Mouse (Mus musculus): Measurements from ENCODE around the gene Cdiptos.

Gene Cdiptos

GRCm38 (mm10) chr7:127014320-127014719 lies 38.4 kb upstream of the Cdiptos start, which contains the start of gene Mvp:
Gene Mvp, minus strand, starts transcription at chr7:127014621.
- DNase-seq (ENCODE audit: low spot score in 2 of 2), result no peak

GRCm38 (mm10) chr7:127013385-127013784 lies 37.5 kb upstream of the Cdiptos start:
- no peak for DNase-seq (ENCODE audit: low spot score in 2 of 2)

GRCm38 (mm10) chr7:127012845-127013244 lies 36.9 kb upstream of the Cdiptos start:
- DNase-seq (ENCODE audit: low spot score in 2 of 2), result no peak

- DNase-seq (ENCODE audit: low spot score in 2 of 2), result no peak
Observed at GRCm38 (mm10) chr7:127012374-127012773, 36.5 kb upstream of the Cdiptos start.

- DNase-seq (ENCODE audit: low spot score in 2 of 2), result no peak
Observed at GRCm38 (mm10) chr7:127011717-127012116, 35.8 kb upstream of the Cdiptos start.

- DNase-seq (ENCODE audit: low spot score in 2 of 2), result no peak
Observed at GRCm38 (mm10) chr7:127011051-127011450, 35.2 kb upstream of the Cdiptos start.

- no peak for DNase-seq (ENCODE audit: low spot score in 2 of 2)
Observed at GRCm38 (mm10) chr7:127009307-127010085, 33.6 kb upstream of the Cdiptos start.

- peak in 1 of 2 experiments; percentile 61 for DNase-seq (ENCODE audit: low spot score in 2 of 2)
Observed at GRCm38 (mm10) chr7:127008239-127009019, 32.5 kb upstream of the Cdiptos start.

- no peak for DNase-seq (ENCODE audit: low spot score in 2 of 2)
Observed at GRCm38 (mm10) chr7:127007313-127008024, 31.6 kb upstream of the Cdiptos start.

- no peak for DNase-seq (ENCODE audit: low spot score in 2 of 2)
Observed at GRCm38 (mm10) chr7:127004122-127004875, 28.4 kb upstream of the Cdiptos start.

- no peak for DNase-seq (ENCODE audit: low spot score in 2 of 2)
Observed at GRCm38 (mm10) chr7:127003620-127004019, 27.7 kb upstream of the Cdiptos start.

- DNase-seq (ENCODE audit: low spot score in 2 of 2), result no peak
Observed at GRCm38 (mm10) chr7:126999568-126999967, 23.7 kb upstream of the Cdiptos start.

- DNase-seq (ENCODE audit: low spot score in 2 of 2), result no peak
Observed at GRCm38 (mm10) chr7:126996449-126996848, 20.6 kb upstream of the Cdiptos start.

GRCm38 (mm10) chr7:126988816-126989215 lies 12.9 kb upstream of the Cdiptos start:
- DNase-seq (ENCODE audit: low spot score in 2 of 2), result no peak

GRCm38 (mm10) chr7:126986319-126986718 lies 10.4 kb upstream of the Cdiptos start:
- peak in 1 of 2 experiments; percentile 27 for DNase-seq (ENCODE audit: low spot score in 2 of 2)

GRCm38 (mm10) chr7:126984667-126985444 lies 9.0 kb upstream of the Cdiptos start:
- DNase-seq (ENCODE audit: low spot score in 2 of 2), result no peak

GRCm38 (mm10) chr7:126983113-126983512 lies 7.2 kb upstream of the Cdiptos start:
- no peak for DNase-seq (ENCODE audit: low spot score in 2 of 2)

GRCm38 (mm10) chr7:126982054-126982453 lies 6.2 kb upstream of the Cdiptos start:
- no peak for DNase-seq (ENCODE audit: low spot score in 2 of 2)

- DNase-seq (ENCODE audit: low spot score in 2 of 2), result no peak
Observed at GRCm38 (mm10) chr7:126981601-126982000, 5.7 kb upstream of the Cdiptos start.

GRCm38 (mm10) chr7:126978841-126979240 lies 2.9 kb upstream of the Cdiptos start:
- DNase-seq (ENCODE audit: low spot score in 2 of 2), result no peak

Data from cerebellum, postnatal 4 days (tissue).